Mouse (Mus musculus): ENCODE data around the gene Sult6b1.

Sult6b1 gene

DNA sequence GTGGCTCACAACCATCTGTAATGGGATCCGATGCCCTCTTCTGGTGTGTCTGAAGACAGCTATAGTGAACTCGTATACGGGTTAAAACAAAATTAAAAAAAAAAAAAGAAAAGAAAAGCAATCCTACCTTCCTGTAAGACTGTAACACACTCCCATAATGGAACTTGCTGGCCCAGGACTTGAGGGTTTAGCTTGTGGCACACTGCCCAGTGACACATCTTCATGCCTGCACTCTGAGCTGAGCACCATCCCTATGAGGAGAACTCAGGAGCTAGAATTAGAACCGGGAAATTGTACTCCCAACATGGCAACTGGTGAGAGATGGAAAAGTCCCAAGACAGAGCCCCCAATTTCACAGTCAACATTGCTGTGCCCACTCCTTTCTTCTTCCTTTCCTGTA, 23.5 kb downstream of the Sult6b1 start:
- no peak for DNase-seq (ENCODE audit: low spot score)

DNA sequence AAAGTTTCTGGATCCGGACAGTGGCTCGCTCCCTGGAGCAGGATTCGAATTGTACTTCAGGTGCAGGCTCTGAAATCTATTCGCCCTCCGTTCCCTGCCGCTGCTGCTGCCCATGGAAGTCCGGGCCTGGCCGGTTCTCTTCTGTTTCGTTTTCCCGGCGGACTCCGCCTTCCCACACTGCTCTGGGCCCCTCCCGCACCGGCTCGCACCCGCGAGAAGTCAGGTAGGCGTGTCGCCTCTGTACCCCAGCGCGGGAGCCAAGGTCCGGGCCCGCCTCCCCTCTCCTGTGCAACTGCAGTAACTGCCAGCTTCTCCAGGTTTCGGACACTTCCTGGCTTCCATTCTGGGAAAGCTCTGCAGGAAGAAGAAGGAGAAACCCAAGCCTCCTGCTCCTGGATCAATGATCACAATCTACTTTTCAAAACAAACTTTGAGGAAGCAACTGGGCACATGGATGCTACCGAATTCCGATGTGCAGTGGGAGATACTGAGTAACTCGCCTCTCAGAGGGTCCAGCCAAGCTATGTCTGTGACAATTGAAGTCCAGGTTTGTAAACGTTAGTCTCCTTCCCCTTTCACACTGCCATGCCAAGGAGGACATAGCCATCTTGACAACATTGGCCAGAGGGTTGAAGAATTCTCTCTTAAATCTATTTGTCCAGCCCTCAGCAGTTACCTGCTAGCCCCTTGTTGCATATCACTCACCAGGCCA, 24.2 kb downstream of the Sult6b1 start, which contains the start of gene Eif2ak2:
Eif2ak2 (minus strand) TSS at position 173 of the 712 bp plus-strand sequence.
- peak; percentile 76 for DNase-seq (ENCODE audit: low spot score)

DNA sequence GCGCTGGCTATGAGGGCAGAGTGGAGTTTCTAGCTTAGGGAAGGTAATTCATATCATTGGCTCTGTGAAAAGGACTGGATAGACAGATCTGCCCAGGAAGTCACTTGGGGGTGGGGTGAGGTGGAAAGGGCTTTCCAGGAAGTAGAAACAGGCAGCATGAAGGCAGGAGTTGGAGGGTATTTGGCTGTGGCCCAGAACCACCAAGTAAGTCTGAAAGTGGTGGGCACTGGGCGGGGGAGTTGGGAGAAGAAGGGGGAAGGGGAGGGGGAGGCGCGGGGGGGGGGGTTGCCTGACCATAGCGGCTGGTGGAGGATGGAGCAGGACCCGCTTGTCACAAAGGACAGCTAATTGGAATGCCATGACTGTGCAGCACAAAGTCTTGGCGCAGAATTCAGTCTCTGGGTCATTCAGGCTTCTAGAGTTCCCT, 24.9 kb downstream of the Sult6b1 start:
- DNase-seq (ENCODE audit: low spot score) = no peak

DNA sequence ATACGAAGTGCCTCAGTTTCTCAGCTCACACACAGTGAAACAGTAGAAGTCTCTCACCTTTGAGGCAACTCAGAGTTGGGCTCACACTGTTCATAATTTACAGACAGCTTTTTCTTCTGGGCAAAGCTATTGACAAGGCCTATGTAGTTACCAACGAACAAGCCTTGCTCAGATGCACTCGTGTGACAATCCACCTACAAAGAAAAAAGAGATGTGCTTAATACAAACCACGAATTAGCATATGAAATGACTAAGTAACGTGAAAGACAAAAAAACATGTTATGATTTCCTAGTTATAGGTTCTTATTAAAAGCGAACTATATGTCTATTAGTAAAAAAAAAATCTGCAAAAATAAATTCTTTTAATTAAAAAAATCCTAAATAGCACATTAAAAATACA, 32.9 kb downstream of the Sult6b1 start:
- DNase-seq (ENCODE audit: low spot score) = no peak

DNA sequence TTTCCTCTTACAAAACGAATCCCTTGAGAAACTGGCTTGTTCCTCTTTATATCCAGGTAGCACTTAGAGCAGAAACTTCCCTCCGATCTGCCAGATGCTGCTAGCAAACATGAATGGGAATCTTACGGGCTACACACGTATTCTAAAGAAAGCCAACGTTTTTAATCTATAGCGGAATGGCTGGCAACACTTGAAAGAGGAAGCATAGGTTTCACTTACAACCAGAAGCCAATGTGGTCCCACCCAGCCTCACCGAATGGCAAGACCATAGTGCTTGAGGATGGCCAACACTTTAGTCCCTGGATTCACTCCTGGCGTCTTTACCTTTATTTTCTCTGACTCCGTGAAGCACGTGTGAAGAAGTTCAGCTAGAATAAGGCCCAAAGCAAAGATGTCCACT, 50.5 kb downstream of the Sult6b1 start:
- DNase-seq (ENCODE audit: low spot score) = no peak

DNA sequence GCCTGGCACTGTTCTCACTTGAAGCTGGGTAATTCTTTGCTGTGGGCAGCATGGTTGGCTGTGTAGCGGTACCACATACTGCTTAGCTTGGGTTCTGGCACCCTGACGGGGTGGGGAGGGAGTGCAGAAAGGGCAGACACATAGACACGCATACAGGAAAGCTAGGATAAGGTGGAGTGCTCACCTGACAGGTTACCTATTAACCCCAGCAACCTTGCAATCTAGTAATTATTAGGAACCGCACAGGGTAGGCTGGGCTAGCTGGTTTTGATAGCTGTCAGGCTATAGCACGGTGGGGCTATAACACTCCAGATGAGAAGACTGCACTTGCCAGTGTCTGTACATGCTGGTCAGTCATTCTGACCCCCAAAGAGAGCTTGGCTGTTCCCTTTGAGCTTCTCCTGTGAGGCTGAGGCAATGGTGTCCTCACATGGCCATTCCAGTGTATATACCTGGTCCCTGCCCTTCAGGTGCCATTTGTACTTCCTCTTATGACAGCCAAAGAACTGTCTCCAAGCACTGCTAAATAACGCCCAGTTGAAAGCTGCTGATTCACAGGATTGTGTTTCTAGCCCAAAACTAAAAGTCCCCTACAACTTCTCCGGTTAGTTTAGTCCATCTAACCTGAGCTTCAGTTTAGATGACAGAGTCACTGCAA, 64.4 kb downstream of the Sult6b1 start:
- no peak for DNase-seq (ENCODE audit: low spot score)

DNA sequence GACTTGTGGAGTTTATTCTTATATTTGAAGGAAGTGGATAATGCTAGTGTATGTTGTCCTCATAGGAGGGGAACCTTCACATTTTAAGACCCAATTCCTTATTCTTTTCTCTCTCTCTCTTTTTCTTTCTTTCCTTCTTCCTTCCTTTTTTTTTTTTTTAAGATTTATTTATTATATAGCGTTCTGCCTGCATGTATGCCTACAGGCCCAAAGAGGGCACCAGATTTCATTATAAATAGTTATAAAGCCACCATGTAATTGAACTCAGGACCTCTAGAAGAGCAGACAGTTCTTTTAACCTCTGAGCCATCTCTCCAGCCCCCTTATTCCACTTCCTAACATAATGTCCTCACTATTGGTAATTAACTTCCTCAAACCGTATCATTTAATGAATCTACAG, 70.7 kb downstream of the Sult6b1 start:
- DNase-seq (ENCODE audit: low spot score) = no peak

DNA sequence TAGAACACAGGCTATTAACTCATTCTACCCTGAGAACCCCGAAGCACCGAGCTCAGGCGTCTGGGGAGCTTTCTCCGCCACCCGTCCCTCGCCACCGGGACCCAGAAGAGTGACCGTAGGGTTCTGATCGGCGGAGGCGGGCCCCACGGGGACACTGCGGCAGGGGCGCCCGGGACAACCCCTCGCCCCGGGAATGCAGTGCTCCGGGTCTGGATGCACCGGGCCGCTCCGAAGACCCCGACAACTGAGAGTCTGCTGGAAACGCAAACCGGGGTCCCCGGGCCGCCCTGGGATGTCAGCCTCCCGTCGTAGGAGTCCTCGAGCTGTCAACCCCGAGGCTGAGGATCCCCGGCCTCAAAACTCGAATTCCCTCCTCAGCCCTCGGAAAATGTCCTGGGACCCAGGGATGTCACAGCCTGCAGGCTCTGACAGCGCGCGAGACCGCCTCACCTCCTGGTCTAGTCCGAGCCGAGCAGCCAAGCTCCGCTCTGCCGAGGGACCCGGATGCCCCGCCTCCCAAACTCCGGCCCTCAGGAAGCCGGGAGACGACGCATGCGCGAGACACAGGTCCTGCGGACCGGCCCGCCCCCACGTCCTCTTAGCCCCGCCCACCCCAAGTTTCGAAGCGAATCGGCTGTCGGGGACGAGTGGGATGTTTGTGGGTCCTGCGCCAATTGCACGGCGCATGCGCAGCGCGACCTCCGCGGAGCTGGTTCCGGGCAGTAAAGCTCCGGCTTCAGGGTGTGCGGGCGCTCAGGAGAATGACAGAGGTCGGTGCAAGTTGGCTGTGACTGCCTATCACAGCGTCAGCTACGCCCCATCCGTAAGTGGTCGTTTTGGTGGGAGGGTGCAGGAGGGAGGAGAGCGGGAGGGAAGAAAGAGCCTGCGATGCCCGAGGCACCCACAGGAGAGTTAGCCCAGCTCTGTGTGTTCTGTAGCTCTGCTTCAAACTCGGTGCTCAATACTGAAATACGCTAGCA, 71.6 kb downstream of the Sult6b1 start, which contains the start of the genes Heatr5b and Gpatch11:
Heatr5b (minus strand) TSS at position 509 of the 980 bp plus-strand sequence.
Gpatch11 (plus strand) TSS at position 712 of the 980 bp plus-strand sequence.
- DNase-seq (ENCODE audit: low spot score) = peak; percentile 89

Data from spleen, adult 12 weeks (tissue).